Mouse (Mus musculus): ENCODE results near the gene Clcn1.

Gene Clcn1

DNA sequence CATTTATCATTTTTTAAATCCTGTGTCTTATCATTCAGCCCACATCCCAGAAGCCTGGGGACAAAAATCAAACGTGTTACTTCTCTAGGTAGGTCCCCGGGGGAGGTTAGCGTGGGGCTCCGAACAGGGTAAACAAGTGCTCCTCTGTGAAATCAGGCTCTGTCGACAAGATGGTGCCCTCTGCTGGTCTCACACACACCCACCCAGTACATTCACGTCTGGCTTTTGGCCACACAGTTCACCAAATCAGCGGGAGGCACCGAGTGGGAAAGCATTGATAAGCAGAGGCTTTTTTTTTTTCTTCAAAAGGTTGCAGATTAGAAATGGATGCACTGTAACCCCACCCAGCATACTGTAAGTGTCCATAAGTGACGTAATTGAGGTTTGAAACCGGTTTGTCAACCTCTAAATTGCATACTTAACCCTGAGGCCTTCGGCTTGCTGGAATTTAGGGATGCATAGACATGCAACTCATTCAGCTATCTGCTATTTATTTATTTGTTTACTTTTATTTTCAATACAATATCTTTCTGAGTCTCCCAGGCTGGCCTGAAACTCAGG lies 29.1 kb upstream of the Clcn1 start:
- no peaks in the 10 kb centered on the region for H3K36me3 ChIP-seq (ENCODE audit: insufficient read depth, low read length)
- peaks cover 6% of the 10 kb centered on the region; the same call in 1 of the 2 replicates for H3K27me3 ChIP-seq (ENCODE audit: insufficient read depth, low read length)
- peaks cover 38% of the 10 kb centered on the region for H3K4me1 ChIP-seq (replicated peaks; ENCODE audit: low read depth, low read length)
- TF ChIP-seq NANOG (IDR thresholded peaks at IDR 0.05; ENCODE audit: borderline replicate concordance, low read length), result no peak
- TF ChIP-seq CTCF (conservative IDR thresholded peaks at IDR 0.05; ENCODE audit: low read length), result peak; percentile 49
- no peak overlapping the region for H3K4me3 ChIP-seq (replicated peaks; ENCODE audit: low read length)
- no peaks in the 10 kb centered on the region for H3K9me3 ChIP-seq (ENCODE audit: low read length)

- H3K4me1 ChIP-seq (replicated peaks; ENCODE audit: low read depth, low read length), result peaks cover 48% of the 10 kb centered on the region
- no peaks in the 10 kb centered on the region for H3K36me3 ChIP-seq (ENCODE audit: insufficient read depth, low read length)
- H3K9me3 ChIP-seq (ENCODE audit: low read length), result no peaks in the 10 kb centered on the region
- TF ChIP-seq NANOG (IDR thresholded peaks at IDR 0.05; ENCODE audit: borderline replicate concordance, low read length) (no peak), CTCF (conservative IDR thresholded peaks at IDR 0.05; ENCODE audit: low read length) (no peak)
- 0 out of 2 replicates have a peak, but pooled peaks cover 4% of the 10 kb centered on the region for H3K27me3 ChIP-seq (ENCODE audit: insufficient read depth, low read length)
- H3K4me3 ChIP-seq (replicated peaks; ENCODE audit: low read length), result no peak overlapping the region
Observed at GRCm38 (mm10) chr6:42260430-42260829, 26.1 kb upstream of the Clcn1 start.

DNA sequence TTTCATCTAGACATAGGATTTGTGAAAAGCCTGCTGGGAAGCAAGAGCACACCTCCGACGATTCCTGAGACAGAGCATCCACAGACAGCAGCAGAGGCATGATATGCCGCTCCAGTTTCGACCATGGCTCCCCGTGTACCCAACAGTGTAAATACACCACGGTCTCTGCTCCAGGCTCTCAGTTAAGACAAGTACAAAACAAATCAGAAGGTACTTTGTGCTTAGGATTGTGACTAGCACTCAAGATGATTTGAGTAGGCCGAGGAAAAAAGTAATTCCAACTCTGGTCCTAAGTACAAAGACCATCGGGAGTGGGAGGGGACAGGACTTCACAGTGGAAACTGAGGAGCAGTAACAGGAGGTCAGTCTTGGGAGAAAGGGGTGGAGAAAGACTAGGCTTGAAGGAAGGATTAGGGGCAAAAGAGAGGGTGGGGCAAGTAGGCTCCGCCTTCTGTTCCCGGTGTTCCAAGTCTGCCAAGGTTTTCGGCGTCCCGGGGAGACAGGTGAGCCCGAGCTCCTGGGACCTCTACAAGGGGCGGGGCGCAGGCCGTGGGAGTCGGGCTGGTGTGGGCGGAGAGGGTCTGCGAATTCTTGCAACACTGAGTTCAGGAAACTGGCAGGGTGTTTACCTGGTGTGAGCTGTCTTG lies 24.8 kb upstream of the Clcn1 start, which contains the start of gene Tmem139:
Gene Tmem139, plus strand, starts transcription at position 447 of the 647 bp plus-strand sequence.
- Histone ChIP-seq H3K4me1 (replicated peaks; ENCODE audit: low read depth, low read length) (peaks cover 51% of the 10 kb centered on the region), H3K4me3 (replicated peaks; ENCODE audit: low read length) (peak within 1 kb of the TSS; percentile 51), H3K9me3 (ENCODE audit: low read length) (no peaks in the 10 kb centered on the region), H3K36me3 (ENCODE audit: insufficient read depth, low read length) (peaks cover 5% of the 10 kb centered on the region; the same call in 1 of the 2 replicates), H3K27me3 (ENCODE audit: insufficient read depth, low read length) (0 out of 2 replicates have a peak, but pooled peaks cover 4% of the 10 kb centered on the region)
- TF ChIP-seq CTCF (conservative IDR thresholded peaks at IDR 0.05; ENCODE audit: low read length), result no peak
- no peak for TF ChIP-seq NANOG (IDR thresholded peaks at IDR 0.05; ENCODE audit: borderline replicate concordance, low read length)

DNA sequence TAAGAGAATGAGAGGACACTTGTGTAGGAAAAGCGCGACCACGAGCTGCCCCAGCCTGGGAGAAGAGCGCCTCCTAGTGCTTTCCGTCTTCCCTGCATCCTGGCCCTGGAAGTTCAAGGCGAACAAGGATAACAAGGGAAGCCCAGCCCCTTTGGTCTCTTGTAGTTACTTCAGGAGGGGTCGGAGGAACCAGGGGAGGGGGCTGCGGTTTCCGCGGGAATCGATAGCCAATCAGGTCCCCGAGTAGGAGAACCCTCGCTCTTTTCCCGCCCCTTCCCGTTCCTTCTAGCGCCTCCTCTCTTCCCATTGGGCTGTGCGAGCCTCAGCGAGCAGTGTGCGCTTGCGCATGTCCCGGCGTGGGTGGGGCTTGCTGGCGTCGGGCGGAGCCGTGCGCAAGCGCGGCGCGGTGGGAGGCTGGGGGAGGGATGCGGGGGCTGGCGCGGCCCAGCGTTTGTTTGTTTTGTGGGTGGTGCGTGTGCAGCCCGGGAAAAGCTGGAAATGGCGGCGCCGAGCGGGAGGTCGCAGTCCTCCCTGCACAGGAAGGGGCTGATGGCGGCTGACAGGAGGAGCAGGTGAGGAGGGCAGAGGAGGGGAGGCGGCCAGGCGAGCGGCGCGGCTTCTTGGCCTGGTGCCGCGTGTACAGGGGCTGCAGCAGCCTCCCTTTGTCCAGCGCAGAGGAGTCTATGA lies 21.7 kb upstream of the Clcn1 start, which contains the start of gene Casp2:
Gene Casp2, plus strand, starts transcription at position 360 of the 687 bp plus-strand sequence.
- H3K4me1 ChIP-seq (replicated peaks; ENCODE audit: low read depth, low read length), result peaks cover 59% of the 10 kb centered on the region
- no peak for TF ChIP-seq POU5F1 (IDR thresholded peaks at IDR 0.05; ENCODE audit: borderline replicate concordance, low read length)
- no peak for TF ChIP-seq NANOG (IDR thresholded peaks at IDR 0.05; ENCODE audit: borderline replicate concordance, low read length)
- peak; percentile 73 for TF ChIP-seq CTCF (conservative IDR thresholded peaks at IDR 0.05; ENCODE audit: low read length)

GRCm38 (mm10) chr6:42265391-42266330 lies 20.8 kb upstream of the Clcn1 start:
- peaks cover 43% of the 10 kb centered on the region for H3K36me3 ChIP-seq (ENCODE audit: insufficient read depth, low read length)
- TF ChIP-seq CTCF (conservative IDR thresholded peaks at IDR 0.05; ENCODE audit: low read length) (no peak), POU5F1 (IDR thresholded peaks at IDR 0.05; ENCODE audit: borderline replicate concordance, low read length) (no peak), NANOG (IDR thresholded peaks at IDR 0.05; ENCODE audit: borderline replicate concordance, low read length) (no peak)
- no peaks in the 10 kb centered on the region for H3K27me3 ChIP-seq (ENCODE audit: insufficient read depth, low read length)
- peaks cover 59% of the 10 kb centered on the region for H3K4me1 ChIP-seq (replicated peaks; ENCODE audit: low read depth, low read length)
- no peaks in the 10 kb centered on the region for H3K9me3 ChIP-seq (ENCODE audit: low read length)
- H3K4me3 ChIP-seq (replicated peaks; ENCODE audit: low read length), result peak overlapping the region; percentile 94

More for the DNA sequence above, 21.7 kb upstream of the Clcn1 start, which contains the start of gene Casp2:
- H3K9me3 ChIP-seq (ENCODE audit: low read length), result no peaks in the 10 kb centered on the region
- peak within 1 kb of the TSS; percentile 94 for H3K4me3 ChIP-seq (replicated peaks; ENCODE audit: low read length)
- no peaks in the 10 kb centered on the region for H3K27me3 ChIP-seq (ENCODE audit: insufficient read depth, low read length)
- peaks cover 35% of the 10 kb centered on the region for H3K36me3 ChIP-seq (ENCODE audit: insufficient read depth, low read length)

DNA sequence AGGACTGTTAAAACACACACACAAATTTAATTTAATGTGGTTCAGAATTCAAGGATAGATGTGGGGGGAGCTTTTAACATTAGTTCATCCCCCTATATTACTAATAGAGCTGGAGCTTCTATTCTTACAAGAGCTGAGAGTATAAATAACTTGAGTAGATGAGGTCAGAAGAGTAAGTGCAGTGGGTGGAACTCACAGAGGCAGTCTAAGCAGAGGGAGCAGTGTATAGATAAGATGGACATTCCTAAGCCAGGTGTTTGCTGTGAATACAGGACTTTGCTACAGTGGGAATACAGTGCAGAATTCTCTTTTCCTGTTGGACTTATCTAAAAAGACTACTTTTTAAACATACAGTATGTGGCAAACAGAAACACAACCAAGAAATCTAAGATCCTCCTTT lies 15.7 kb upstream of the Clcn1 start:
- no peak overlapping the region for H3K4me3 ChIP-seq (replicated peaks; ENCODE audit: low read length)
- TF ChIP-seq NANOG (IDR thresholded peaks at IDR 0.05; ENCODE audit: borderline replicate concordance, low read length) (no peak), CTCF (conservative IDR thresholded peaks at IDR 0.05; ENCODE audit: low read length) (no peak), POU5F1 (IDR thresholded peaks at IDR 0.05; ENCODE audit: borderline replicate concordance, low read length) (no peak)
- H3K9me3 ChIP-seq (ENCODE audit: low read length), result no peaks in the 10 kb centered on the region
- peaks cover 95% of the 10 kb centered on the region for H3K36me3 ChIP-seq (ENCODE audit: insufficient read depth, low read length)
- no peaks in the 10 kb centered on the region for H3K27me3 ChIP-seq (ENCODE audit: insufficient read depth, low read length)
- peaks cover 30% of the 10 kb centered on the region for H3K4me1 ChIP-seq (replicated peaks; ENCODE audit: low read depth, low read length)

GRCm38 (mm10) chr6:42276151-42276550 lies 10.3 kb upstream of the Clcn1 start:
- Histone ChIP-seq H3K27me3 (ENCODE audit: insufficient read depth, low read length) (no peaks in the 10 kb centered on the region), H3K4me3 (replicated peaks; ENCODE audit: low read length) (no peak overlapping the region), H3K4me1 (replicated peaks; ENCODE audit: low read depth, low read length) (no peaks in the 10 kb centered on the region), H3K36me3 (ENCODE audit: insufficient read depth, low read length) (peaks cover 98% of the 10 kb centered on the region), H3K9me3 (ENCODE audit: low read length) (no peaks in the 10 kb centered on the region)
- TF ChIP-seq NANOG (IDR thresholded peaks at IDR 0.05; ENCODE audit: borderline replicate concordance, low read length), result no peak
- no peak for TF ChIP-seq CTCF (conservative IDR thresholded peaks at IDR 0.05; ENCODE audit: low read length)
- TF ChIP-seq POU5F1 (IDR thresholded peaks at IDR 0.05; ENCODE audit: borderline replicate concordance, low read length), result no peak

All from E14TG2a.4 (cell line).